Mouse (Mus musculus) left cerebral cortex, postnatal 25 days (tissue): ENCODE results near the gene Fbxl3. TPM values are rescaled to one million over a fixed set of nuclear protein-coding genes. Genes with fewer than 3 reads are reported as not detected.

Experiments
- DNase-seq, 2 experiments: peaks; one replicate each; pipeline ENCODE4 v3.0.0; 2022; ENCODE audit warnings: low spot score in 2 of 2, mixed read lengths in 1 of 2
- intact Hi-C: fragments of 180-260 bp; cut with DNase I; formaldehyde crosslinking; loops from one replicate; pipeline ENCODE4 v1.15.1; 2025
- total RNA-seq, 2 experiments: library from RNA; stranded (reverse); gene quantifications; 2 replicates each; pipeline ENCODE4 v1.2.3; 2021

Fbxl3 gene
- total RNA-seq, 2 experiments from 2014 or later, result 89.1 to 89.7 TPM

- no peak for DNase-seq
- intact Hi-C loops, result no loop called here
These were observed 44.6 kb downstream of the Fbxl3 start for GRCm38 (mm10) chr14:103054731-103055130.

- intact Hi-C loops, result loop anchor here (1.0 kb wide), 1 partner anchor 39 kb away; no protein-coding TSS in a partner anchor
- peak; percentile 74 to 82 for DNase-seq
These were observed 48.1 kb downstream of the Fbxl3 start for GRCm38 (mm10) chr14:103051159-103051769.

GRCm38 (mm10) chr14:103048292-103049086 lies 50.9 kb downstream of the Fbxl3 start:
- intact Hi-C loops, result no loop called here

GRCm38 (mm10) chr14:103046677-103047076 lies 52.7 kb downstream of the Fbxl3 start, which contains the start of gene Acod1:
TSS of gene Acod1 (plus strand) at chr14:103046977.
- DNase-seq, result no peak
- intact Hi-C loops, result loop anchor here (2.0 kb wide), 1 partner anchor 14 kb away; no protein-coding TSS in a partner anchor

More at GRCm38 (mm10) chr14:103048292-103049086, 50.9 kb downstream of the Fbxl3 start:
- DNase-seq, result no peak

- no peak for DNase-seq
- intact Hi-C loops, result no loop called here
These were observed 62.4 kb downstream of the Fbxl3 start for GRCm38 (mm10) chr14:103037016-103037415.

- intact Hi-C loops, result no loop called here
- DNase-seq, result no peak
These were observed 65.3 kb downstream of the Fbxl3 start for GRCm38 (mm10) chr14:103034076-103034475.

GRCm38 (mm10) chr14:103033271-103033823 lies 66.0 kb downstream of the Fbxl3 start:
- DNase-seq, result peak in 1 of 2 experiments; percentile 15
- intact Hi-C loops, result loop anchor here (2.0 kb wide), 1 partner anchor 13 kb away; the partner anchor contains the start of gene Acod1

Other genes starting within 250 kb of the Fbxl3 start
- 10 to 100 TPM; 50.2 to 54.0 TPM for gene Kctd12, start 116.9 kb downstream of the Fbxl3 start, total RNA-seq
- gene Acod1, start 52.6 kb downstream of the Fbxl3 start, total RNA-seq, result not detected
- gene Cln5, start 29.4 kb downstream of the Fbxl3 start, total RNA-seq, result 1 to 10 TPM; 9.2 to 9.8 TPM
- gene Mycbp2, start 247.2 kb upstream of the Fbxl3 start, total RNA-seq, result 100 to 1,000 TPM; 154 to 162 TPM